Mouse (Mus musculus): ENCODE results near the gene Zfp385a.

DNA sequence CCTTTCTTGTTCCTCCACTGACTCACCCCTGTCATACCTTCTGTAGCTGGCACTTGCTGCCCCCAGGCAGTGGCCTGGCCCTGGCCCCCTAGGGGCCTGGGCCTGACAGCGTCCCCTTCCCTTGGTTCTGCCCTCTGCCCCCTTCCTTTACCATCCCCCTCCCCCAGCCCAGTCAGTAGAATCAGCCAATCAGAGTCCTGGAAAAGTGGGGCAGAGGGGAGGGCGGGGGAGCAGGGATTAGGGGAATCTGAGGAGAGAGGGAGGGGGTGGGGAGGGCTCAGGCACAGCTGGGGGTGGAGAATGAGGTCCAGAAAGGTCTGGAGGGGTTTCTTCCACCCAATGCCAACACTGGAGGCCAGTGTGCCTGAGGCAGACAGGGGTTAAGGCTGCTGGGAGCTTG, 5.7 kb downstream of the Zfp385a start:
- TF ChIP-seq CTCF (IDR thresholded peaks at IDR 0.05 in 2 of 3, conservative IDR thresholded peaks at IDR 0.05 in 1 of 3; ENCODE audit: control insufficient read depth in 1 of 3, insufficient read depth in 1 of 3, low read depth in 2 of 3, low read length in 3 of 3, poor library complexity in 1 of 3, severe bottlenecking in 1 of 3) (no peak), KAT2A (conservative IDR thresholded peaks at IDR 0.05; ENCODE audit: low read depth, low read length) (no peak), GATA1 (IDR thresholded peaks at IDR 0.05; ENCODE audit: low read depth, low read length) (no peak)

Measured in MEL (cell line).